ENCODE assay signal across 11 mouse cellular contexts in the genomic region with DNA sequence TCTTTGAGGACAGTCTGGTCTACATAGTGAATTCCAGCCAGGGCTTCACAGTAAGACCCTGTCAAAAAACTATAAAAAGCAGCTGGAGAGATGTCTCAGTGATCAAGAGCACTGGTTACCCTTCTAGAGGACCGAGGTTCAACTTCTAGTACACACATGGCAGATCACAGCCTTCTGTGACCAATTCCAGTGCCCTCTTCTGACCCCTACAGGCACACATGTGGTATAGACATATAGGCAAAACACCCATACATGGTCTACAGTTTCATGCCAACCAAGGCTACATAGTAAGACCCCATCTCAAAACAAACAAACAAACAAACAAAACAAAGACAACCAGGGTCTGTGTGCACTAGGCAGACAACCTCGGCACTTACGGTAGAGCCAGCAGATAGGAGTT. TPM values are rescaled to one million over a fixed set of nuclear protein-coding genes. Genes with fewer than 3 reads are reported as not detected.
DNase-seq lines count a peak whose midpoint lies in the region; ATAC-seq and TF ChIP-seq lines count a peak whose summit lies in the region.
"Had no signal": no experiment of that assay in that cellular context is flagged by ENCODE, and none has a peak within 500 bp of the region (broad histone marks: within the 10 kb centered on the region; RNA-seq: fewer than 3 reads in every experiment).

No protein-coding gene starts in this region.

- no peak overlapping the region for H3K4me3 ChIP-seq in cerebellum, adult 2 months (replicated peaks; ENCODE audit: insufficient read depth, low read depth, low read length)
- H3K4me3 ChIP-seq in limb, embryonic 11.5 days (ENCODE audit: low read depth, low read length) = no peak overlapping the region
- H3K4me3 ChIP-seq in limb, embryonic 10.5 days = no peak overlapping the region
- H3K4me3 ChIP-seq in bone marrow, adult 2 months (replicated peaks; ENCODE audit: control insufficient read depth, low read depth, low read length) = no peak overlapping the region
- H3K4me3 ChIP-seq: heart, embryonic 13.5 days; limb, embryonic 12.5 days had no signal

- H3K4me2 ChIP-seq in limb, embryonic 11.5 days (ENCODE audit: low read depth, severe bottlenecking) = no peak overlapping the region
- H3K4me2 ChIP-seq: heart, embryonic 13.5 days; limb, embryonic 12.5 days had no signal

- peak in 1 of 2 experiments; percentile 13 for DNase-seq in cerebellum, adult 2 months
- no peak for DNase-seq in cerebellum, adult 8-10 months
- DNase-seq in limb, embryonic 11.5 days (ENCODE audit: low spot score) = peak; percentile 54
- DNase-seq in limb, embryonic 10.5 days (ENCODE audit: low spot score) = no peak
- no peak for DNase-seq in layer of hippocampus, postnatal 14 days (ENCODE audit: low spot score in 2 of 2)
- DNase-seq in gastrocnemius, adult 8-10 months (ENCODE audit: low spot score in 2 of 2) = no peak

- no peak for TF ChIP-seq POLR2A in cerebellum, adult 2 months (IDR thresholded peaks at IDR 0.05; ENCODE audit: borderline replicate concordance, insufficient read depth, low read length)
- TF ChIP-seq POLR2A in bone marrow, adult 2 months (IDR thresholded peaks at IDR 0.05; ENCODE audit: borderline replicate concordance, control insufficient read depth, low read depth, low read length) = no peak

- H3K27me3 ChIP-seq in cerebellum, adult 2 months (ENCODE audit: control insufficient read depth, insufficient read depth, low read length) = no peaks in the 10 kb centered on the region
- no peaks in the 10 kb centered on the region for H3K27me3 ChIP-seq in limb, embryonic 11.5 days (ENCODE audit: control insufficient read depth, insufficient read depth, low read length)
- no peaks in the 10 kb centered on the region for H3K27me3 ChIP-seq in limb, embryonic 10.5 days (ENCODE audit: low read depth, poor library complexity, severe bottlenecking)
- H3K27me3 ChIP-seq: heart, embryonic 13.5 days; limb, embryonic 12.5 days had no signal

- ATAC-seq in limb, embryonic 11.5 days (ENCODE audit: insufficient number of reproducible peaks, low FRiP score, low TSS enrichment, low read depth) = no peak
- 0 out of 2 replicates have a peak, but pooled peaks have one; percentile 24 for ATAC-seq in megakaryocyte-erythroid progenitor cell, adult 5-6 weeks (replicated peaks; ENCODE audit: low FRiP score, low TSS enrichment, poor library complexity, severe bottlenecking)

- 56% methylated on average over 3 of the region's 3 CpGs for WGBS in cerebellum, adult 2 months
- 65% methylated on average over 3 of the region's 3 CpGs for WGBS in limb, embryonic 11.5 days
- 63% methylated on average over 3 of the region's 3 CpGs for WGBS in limb, embryonic 10.5 days
- 58% methylated on average over 3 of the region's 3 CpGs for WGBS in bone marrow, adult 2 months

- TF ChIP-seq CTCF in cerebellum, adult 2 months (IDR thresholded peaks at IDR 0.05; ENCODE audit: borderline replicate concordance, insufficient read depth, low read depth, low read length) = peak; percentile 55; the same call in 1 of the 2 replicates
- peak; percentile 42 for TF ChIP-seq CTCF in bone marrow, adult 2 months (IDR thresholded peaks at IDR 0.05; ENCODE audit: control insufficient read depth, insufficient read depth, low read length)

- H3K9ac ChIP-seq in limb, embryonic 11.5 days (ENCODE audit: low read length) = no peak overlapping the region
- H3K9ac ChIP-seq: limb, embryonic 12.5 days had no signal

- no peaks in the 10 kb centered on the region for H3K9me3 ChIP-seq in limb, embryonic 11.5 days (ENCODE audit: control insufficient read depth, low read length)
- no peaks in the 10 kb centered on the region for H3K9me3 ChIP-seq in limb, embryonic 10.5 days (replicated peaks)
- H3K9me3 ChIP-seq: heart, embryonic 13.5 days; limb, embryonic 12.5 days had no signal

- H3K4me1 ChIP-seq in cerebellum, adult 2 months (ENCODE audit: control insufficient read depth, insufficient read depth, low read length) = peaks cover 5% of the 10 kb centered on the region; the same call in 1 of the 2 replicates
- peaks cover 11% of the 10 kb centered on the region for H3K4me1 ChIP-seq in limb, embryonic 11.5 days (ENCODE audit: control insufficient read depth, insufficient read depth, low read length)
- H3K4me1 ChIP-seq in limb, embryonic 10.5 days = peaks cover 32% of the 10 kb centered on the region
- peaks cover 1% of the 10 kb centered on the region for H3K4me1 ChIP-seq in bone marrow, adult 2 months (ENCODE audit: control insufficient read depth, insufficient read depth, low read length)

- no peak overlapping the region for H3K27ac ChIP-seq in cerebellum, adult 2 months (ENCODE audit: insufficient read depth, low read length)
- no peak overlapping the region for H3K27ac ChIP-seq in limb, embryonic 11.5 days (replicated peaks; ENCODE audit: low read depth, low read length)
- no peak overlapping the region for H3K27ac ChIP-seq in limb, embryonic 10.5 days
- no peak overlapping the region for H3K27ac ChIP-seq in bone marrow, adult 2 months (ENCODE audit: control insufficient read depth, insufficient read depth, low read depth, low read length, poor library complexity)
- H3K27ac ChIP-seq: heart, embryonic 13.5 days; limb, embryonic 12.5 days had no signal

- peaks cover 6% of the 10 kb centered on the region; the same call in 1 of the 2 replicates for H3K36me3 ChIP-seq in limb, embryonic 11.5 days (ENCODE audit: control insufficient read depth, insufficient read depth, low read length)
- peaks cover 70% of the 10 kb centered on the region for H3K36me3 ChIP-seq in limb, embryonic 10.5 days

RNA-seq across cellular contexts. Expression of a gene that starts 4.8 kb away (rescaled TPM):
- polyA plus RNA-seq in cerebellum, adult 2 months (2012; rRNA removed) = 18.6 and 18.8 TPM in 2 replicates
- polyA plus RNA-seq in limb, embryonic 11.5 days (2014; fragmentation: Nextera tagmentation; extraction: Ambion mirVana) = 45.7 and 46.9 TPM in 2 replicates
- 52.3 and 52.8 TPM in 2 replicates for polyA plus RNA-seq in limb, embryonic 10.5 days (2016; fragmentation: Nextera tagmentation; extraction: Ambion mirVana)
- polyA plus RNA-seq in bone marrow, adult 2 months (2011; ENCODE audit: insufficient read depth, insufficient read length, low replicate concordance, missing spikeins) = 28.1 and 36.2 TPM in 2 replicates
- 36.5 and 51.0 TPM in 2 replicates for total RNA-seq in megakaryocyte-erythroid progenitor cell, adult 5-6 weeks (2014; fragmentation: Nextera tagmentation)
- total RNA-seq in megakaryocyte-erythroid progenitor cell, adult 5-6 weeks (2017) = 9.6 and 14.5 TPM in 2 replicates
- 1 to 10 TPM; 8.6 to 9.5 TPM for total RNA-seq in layer of hippocampus, postnatal 14 days (2021)
- total RNA-seq in gastrocnemius, adult 8-10 months (2022) = 1 to 10 TPM; 3.3 to 4.4 (median 3.7) TPM

RNA-seq across cellular contexts. Expression of a gene that starts 4.9 kb away (rescaled TPM):
- 34.7 and 35.6 TPM in 2 replicates for polyA plus RNA-seq in cerebellum, adult 2 months (2012; rRNA removed)
- 250 and 254 TPM in 2 replicates for polyA plus RNA-seq in limb, embryonic 11.5 days (2014; fragmentation: Nextera tagmentation; extraction: Ambion mirVana)
- 243 and 267 TPM in 2 replicates for polyA plus RNA-seq in limb, embryonic 10.5 days (2016; fragmentation: Nextera tagmentation; extraction: Ambion mirVana)
- polyA plus RNA-seq in bone marrow, adult 2 months (2011; ENCODE audit: insufficient read depth, insufficient read length, low replicate concordance, missing spikeins) = 34.5 and 71.7 TPM in 2 replicates
- 286 and 348 TPM in 2 replicates for total RNA-seq in megakaryocyte-erythroid progenitor cell, adult 5-6 weeks (2014; fragmentation: Nextera tagmentation)
- 59.0 and 109 TPM in 2 replicates for total RNA-seq in megakaryocyte-erythroid progenitor cell, adult 5-6 weeks (2017)
- total RNA-seq in layer of hippocampus, postnatal 14 days (2021) = 10 to 100 TPM; 27.3 to 29.6 TPM
- 10 to 100 TPM; 12.6 to 17.2 (median 13.8) TPM for total RNA-seq in gastrocnemius, adult 8-10 months (2022)

RNA-seq across cellular contexts. Expression of a gene that starts 15.2 kb away (rescaled TPM):
- polyA plus RNA-seq in cerebellum, adult 2 months (2012; rRNA removed) = 84.8 and 104 TPM in 2 replicates
- 12.9 and 14.4 TPM in 2 replicates for polyA plus RNA-seq in limb, embryonic 11.5 days (2014; fragmentation: Nextera tagmentation; extraction: Ambion mirVana)
- polyA plus RNA-seq in limb, embryonic 10.5 days (2016; fragmentation: Nextera tagmentation; extraction: Ambion mirVana) = 44.2 and 55.2 TPM in 2 replicates
- 1.9 and 2.2 TPM in 2 replicates for polyA plus RNA-seq in bone marrow, adult 2 months (2011; ENCODE audit: insufficient read depth, insufficient read length, low replicate concordance, missing spikeins)
- 1.3 and 3.0 TPM in 2 replicates for total RNA-seq in megakaryocyte-erythroid progenitor cell, adult 5-6 weeks (2014; fragmentation: Nextera tagmentation)
- 0.50 and 0.52 TPM in 2 replicates for total RNA-seq in megakaryocyte-erythroid progenitor cell, adult 5-6 weeks (2017)
- total RNA-seq in layer of hippocampus, postnatal 14 days (2021) = 100 to 1,000 TPM; 144 to 156 TPM
- under 1 TPM; 0.31 to 0.46 (median 0.35) TPM for total RNA-seq in gastrocnemius, adult 8-10 months (2022)

RNA-seq across cellular contexts. Expression of a gene that starts 26.3 kb away (rescaled TPM):
- 0.55 and 0.69 TPM in 2 replicates for polyA plus RNA-seq in cerebellum, adult 2 months (2012; rRNA removed)
- 0.87 and 1.4 TPM in 2 replicates for polyA plus RNA-seq in limb, embryonic 11.5 days (2014; fragmentation: Nextera tagmentation; extraction: Ambion mirVana)
- polyA plus RNA-seq in limb, embryonic 10.5 days (2016; fragmentation: Nextera tagmentation; extraction: Ambion mirVana) = 1.0 and 1.3 TPM in 2 replicates
- 0.90 and 1.4 TPM in 2 replicates for polyA plus RNA-seq in bone marrow, adult 2 months (2011; ENCODE audit: insufficient read depth, insufficient read length, low replicate concordance, missing spikeins)
- total RNA-seq in megakaryocyte-erythroid progenitor cell, adult 5-6 weeks (2014; fragmentation: Nextera tagmentation) = not detected in 2 replicates
- not detected in 2 replicates for total RNA-seq in megakaryocyte-erythroid progenitor cell, adult 5-6 weeks (2017)
- total RNA-seq in layer of hippocampus, postnatal 14 days (2021) = 1 to 10 TPM; 5.8 to 6.3 TPM
- total RNA-seq in gastrocnemius, adult 8-10 months (2022) = under 1 TPM in 3 of 4 experiments, not detected in 1; 0.02 to 0.68 (median 0.05) TPM

RNA-seq across cellular contexts. Expression of a gene that starts 30.5 kb away (rescaled TPM):
- 890 and 950 TPM in 2 replicates for polyA plus RNA-seq in cerebellum, adult 2 months (2012; rRNA removed)
- 4.5 and 4.9 TPM in 2 replicates for polyA plus RNA-seq in limb, embryonic 11.5 days (2014; fragmentation: Nextera tagmentation; extraction: Ambion mirVana)
- 1.5 TPM in 2 replicates for polyA plus RNA-seq in limb, embryonic 10.5 days (2016; fragmentation: Nextera tagmentation; extraction: Ambion mirVana)
- 12.1 and 16.9 TPM in 2 replicates for polyA plus RNA-seq in bone marrow, adult 2 months (2011; ENCODE audit: insufficient read depth, insufficient read length, low replicate concordance, missing spikeins)
- 291 and 408 TPM in 2 replicates for total RNA-seq in megakaryocyte-erythroid progenitor cell, adult 5-6 weeks (2014; fragmentation: Nextera tagmentation)
- 32.8 and 68.9 TPM in 2 replicates for total RNA-seq in megakaryocyte-erythroid progenitor cell, adult 5-6 weeks (2017)
- 100 to 1,000 TPM; 513 to 551 TPM for total RNA-seq in layer of hippocampus, postnatal 14 days (2021)
- total RNA-seq in gastrocnemius, adult 8-10 months (2022) = 100 to 1,000 TPM; 333 to 372 (median 353) TPM
- total RNA-seq: neutrophil, adult 5-6 weeks had no signal
